Mouse (Mus musculus): Measurements from ENCODE around the gene Gm10681.
"Not testable (repeated sequence)": the region's sequence is repeated elsewhere in the genome, so short reads cannot be mapped to it uniquely, and the experiment has no call there.

Gene Gm10681

DNA sequence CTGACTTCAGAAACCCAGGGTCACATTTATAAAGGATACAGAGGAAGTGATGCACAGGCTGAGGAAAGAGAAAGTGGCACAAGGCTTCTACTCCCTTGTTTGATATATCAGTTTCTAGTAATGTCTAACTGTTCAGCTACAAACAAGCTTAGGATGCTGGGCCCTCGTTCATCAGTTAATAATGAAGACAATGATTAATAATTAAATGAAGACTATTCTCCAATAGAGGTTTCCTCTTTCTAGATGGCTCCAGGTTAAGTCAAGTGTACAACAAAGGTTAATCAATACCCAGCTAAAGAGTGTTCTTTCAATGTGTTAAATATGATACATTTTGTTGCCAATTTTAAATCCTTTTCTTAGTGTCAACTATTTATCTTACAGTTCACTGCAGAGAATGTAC lies 78.2 kb downstream of the Gm10681 start, which contains the start of gene Hsd3b4:
Gene Hsd3b4, minus strand, starts transcription at position 101 of the 400 bp plus-strand sequence.
- DNase-seq (ENCODE audit: low spot score in 2 of 2): not testable (repeated sequence)

DNA sequence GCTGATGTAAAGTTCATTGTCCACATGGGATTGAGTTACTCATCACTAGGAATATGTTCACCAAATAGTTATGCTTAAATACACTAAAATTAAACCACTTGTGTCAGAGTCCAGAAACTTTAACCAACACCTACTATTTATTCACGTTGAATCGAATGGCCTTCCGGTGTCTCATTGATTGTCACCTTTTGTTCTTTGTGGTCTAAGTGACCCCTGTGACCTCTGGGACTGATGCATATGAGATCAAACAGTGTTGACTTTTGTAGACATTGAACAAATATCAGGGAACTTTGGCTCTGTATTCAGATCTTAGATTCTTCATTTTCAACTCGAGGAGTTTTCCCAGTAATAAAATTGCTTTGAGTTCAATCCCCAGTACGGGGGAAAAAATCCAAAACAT lies 81.4 kb downstream of the Gm10681 start:
- not testable (repeated sequence) for DNase-seq (ENCODE audit: low spot score in 2 of 2)
